Mouse (Mus musculus): Measurements from ENCODE around the gene Crisp2. TPM values are rescaled to one million over a fixed set of nuclear protein-coding genes. Genes with fewer than 3 reads are reported as not detected.
"Not testable (repeated sequence)": the region's sequence is repeated elsewhere in the genome, so short reads cannot be mapped to it uniquely, and the experiment has no call there.

The Crisp2 gene
- polyA plus RNA-seq, 1 experiment from 2014 or later: not detected

DNA sequence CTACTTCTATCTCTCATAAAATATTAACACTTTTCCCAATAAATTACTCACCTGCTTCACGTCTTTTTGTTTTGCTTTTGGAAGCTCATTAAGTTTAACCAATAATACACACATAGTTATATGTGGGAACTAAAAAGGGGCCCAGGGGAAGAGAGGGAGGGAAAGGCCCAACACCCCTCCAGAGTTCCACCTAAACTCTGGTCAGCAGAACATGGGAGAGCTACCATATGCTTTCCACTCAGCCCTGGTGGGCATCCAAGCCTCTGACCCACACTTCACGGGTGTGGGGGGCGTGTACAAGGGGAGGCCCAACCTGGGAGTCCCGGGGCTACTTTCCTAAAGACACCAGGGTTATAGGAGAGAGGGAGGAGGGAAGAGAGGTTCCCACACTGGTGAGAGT, 75.1 kb downstream of the Crisp2 start:
- no peak for ATAC-seq (ENCODE audit: low read depth)
- no peak overlapping the region for H3K4me3 ChIP-seq (ENCODE audit: low read length)
- no peak overlapping the region for H3K4me2 ChIP-seq (ENCODE audit: low read depth, low read length)
- no peak overlapping the region for H3K9ac ChIP-seq (ENCODE audit: low read length)
- H3K9me3 ChIP-seq (ENCODE audit: control insufficient read depth, low read length): no peaks in the 10 kb centered on the region
- whole genome bisulfite sequencing: 54% methylated on average over 4 of the region's 4 CpGs
- H3K27me3 ChIP-seq (ENCODE audit: control insufficient read depth, insufficient read depth, low read depth, low read length): no peaks in the 10 kb centered on the region
- H3K27ac ChIP-seq (ENCODE audit: low read length): no peak overlapping the region
- no peaks in the 10 kb centered on the region for H3K36me3 ChIP-seq (ENCODE audit: control insufficient read depth, insufficient read depth, low read length)
- no peaks in the 10 kb centered on the region for H3K4me1 ChIP-seq (replicated peaks; ENCODE audit: control insufficient read depth, insufficient read depth, low read length)

DNA sequence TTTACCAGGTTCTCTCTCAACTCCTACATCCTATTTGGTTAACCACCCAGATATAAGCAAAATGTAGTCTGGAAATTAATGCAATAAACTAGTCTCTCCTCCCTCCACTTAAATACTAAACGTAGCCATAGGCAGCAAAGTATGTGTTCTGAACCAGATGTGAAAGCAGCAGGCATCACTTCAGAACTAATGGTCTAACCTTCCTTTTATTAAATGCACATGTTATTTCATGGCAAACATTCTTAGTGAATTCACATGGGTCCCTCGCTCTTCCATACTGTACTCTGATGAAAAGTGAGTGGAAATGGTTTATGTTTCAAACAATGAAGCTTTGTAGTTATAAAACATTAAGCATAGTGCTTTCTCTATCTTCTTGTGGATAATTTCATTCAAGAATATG, 75.5 kb downstream of the Crisp2 start:
- WGBS: 52% methylated on average over 2 of the region's 2 CpGs
- no peak overlapping the region for H3K4me2 ChIP-seq (ENCODE audit: low read depth, low read length)
- ATAC-seq (ENCODE audit: low read depth): no peak

GRCm38 (mm10) chr17:40726820-40727219, 80.0 kb downstream of the Crisp2 start, which contains the start of gene Esp1:
TSS of gene Esp1 (plus strand) at chr17:40727120.
- Histone ChIP-seq H3K4me3 (ENCODE audit: low read length) (no peak within 1 kb of the TSS), H3K27me3 (ENCODE audit: control insufficient read depth, insufficient read depth, low read depth, low read length) (no peaks in the 10 kb centered on the region), H3K27ac (ENCODE audit: low read length) (no peak within 1 kb of the TSS), H3K9me3 (ENCODE audit: control insufficient read depth, low read length) (no peaks in the 10 kb centered on the region), H3K9ac (ENCODE audit: low read length) (no peak within 1 kb of the TSS), H3K36me3 (ENCODE audit: control insufficient read depth, insufficient read depth, low read length) (no peaks in the 10 kb centered on the region), H3K4me2 (ENCODE audit: low read depth, low read length) (no peak within 1 kb of the TSS), H3K4me1 (replicated peaks; ENCODE audit: control insufficient read depth, insufficient read depth, low read length) (no peaks in the 10 kb centered on the region)
- WGBS: 71% methylated on average over 2 of the region's 2 CpGs
- no peak for ATAC-seq (ENCODE audit: low read depth)

More for the DNA sequence above, 75.5 kb downstream of the Crisp2 start:
- Histone ChIP-seq H3K4me1 (replicated peaks; ENCODE audit: control insufficient read depth, insufficient read depth, low read length) (no peaks in the 10 kb centered on the region), H3K36me3 (ENCODE audit: control insufficient read depth, insufficient read depth, low read length) (no peaks in the 10 kb centered on the region), H3K9me3 (ENCODE audit: control insufficient read depth, low read length) (no peaks in the 10 kb centered on the region), H3K9ac (ENCODE audit: low read length) (no peak overlapping the region), H3K27me3 (ENCODE audit: control insufficient read depth, insufficient read depth, low read depth, low read length) (no peaks in the 10 kb centered on the region), H3K4me3 (ENCODE audit: low read length) (no peak overlapping the region), H3K27ac (ENCODE audit: low read length) (no peak overlapping the region)

GRCm38 (mm10) chr17:40717055-40717454, 89.7 kb downstream of the Crisp2 start:
- not testable (repeated sequence) for H3K9me3 ChIP-seq (ENCODE audit: control insufficient read depth, low read length); H3K27ac ChIP-seq (ENCODE audit: low read length); ATAC-seq (ENCODE audit: low read depth); H3K4me2 ChIP-seq (ENCODE audit: low read depth, low read length); H3K4me1 ChIP-seq (replicated peaks; ENCODE audit: control insufficient read depth, insufficient read depth, low read length); H3K27me3 ChIP-seq (ENCODE audit: control insufficient read depth, insufficient read depth, low read depth, low read length); H3K36me3 ChIP-seq (ENCODE audit: control insufficient read depth, insufficient read depth, low read length); H3K4me3 ChIP-seq (ENCODE audit: low read length); H3K9ac ChIP-seq (ENCODE audit: low read length)

DNA sequence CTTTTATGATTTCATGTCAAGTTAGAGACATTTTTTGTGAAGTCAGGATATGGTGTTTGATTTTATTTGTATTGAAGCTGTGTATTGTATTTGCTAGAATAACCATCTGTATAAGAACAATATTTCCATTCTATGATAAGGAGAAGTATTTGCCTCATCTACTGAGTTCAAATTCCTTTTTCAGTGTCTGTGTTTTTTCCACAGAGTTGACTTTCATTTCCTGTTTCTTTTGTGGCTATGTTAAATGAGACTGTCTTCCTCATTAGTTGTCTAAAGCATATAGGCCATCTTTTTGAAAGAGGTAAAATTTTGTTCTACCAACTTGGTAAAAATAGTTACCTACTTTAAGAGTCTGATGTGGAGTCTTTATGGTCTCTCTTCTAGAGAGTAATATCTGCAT, 90.5 kb downstream of the Crisp2 start:
- Histone ChIP-seq H3K4me2 (ENCODE audit: low read depth, low read length) (no peak overlapping the region), H3K36me3 (ENCODE audit: control insufficient read depth, insufficient read depth, low read length) (no peaks in the 10 kb centered on the region), H3K27me3 (ENCODE audit: control insufficient read depth, insufficient read depth, low read depth, low read length) (no peaks in the 10 kb centered on the region), H3K4me3 (ENCODE audit: low read length) (no peak overlapping the region), H3K9ac (ENCODE audit: low read length) (no peak overlapping the region), H3K27ac (ENCODE audit: low read length) (no peak overlapping the region), H3K9me3 (ENCODE audit: control insufficient read depth, low read length) (no peaks in the 10 kb centered on the region), H3K4me1 (replicated peaks; ENCODE audit: control insufficient read depth, insufficient read depth, low read length) (no peaks in the 10 kb centered on the region)
- no peak for ATAC-seq (ENCODE audit: low read depth)

Other genes starting within 250 kb of the Crisp2 start
- not detected in 2 replicates for gene Esp6, start 245.5 kb downstream of the Crisp2 start, polyA plus RNA-seq (2015; fragmentation: Nextera tagmentation; extraction: Ambion mirVana)
- not detected in 2 replicates for gene Esp4, start 208.4 kb downstream of the Crisp2 start, polyA plus RNA-seq (2015; fragmentation: Nextera tagmentation; extraction: Ambion mirVana)
- not detected in 2 replicates for gene Esp3, start 174.9 kb downstream of the Crisp2 start, polyA plus RNA-seq (2015; fragmentation: Nextera tagmentation; extraction: Ambion mirVana)
- not detected in 2 replicates for gene Esp1, start 79.9 kb downstream of the Crisp2 start, polyA plus RNA-seq (2015; fragmentation: Nextera tagmentation; extraction: Ambion mirVana)
- gene Rhag, start 4.1 kb upstream of the Crisp2 start, polyA plus RNA-seq (2015; fragmentation: Nextera tagmentation; extraction: Ambion mirVana): 0.83 and 2.2 TPM in 2 replicates
- 3.8 and 4.1 TPM in 2 replicates for gene 9130008F23Rik, start 73.6 kb upstream of the Crisp2 start, polyA plus RNA-seq (2015; fragmentation: Nextera tagmentation; extraction: Ambion mirVana)
- gene Glyatl3, start 107.3 kb upstream of the Crisp2 start, polyA plus RNA-seq (2015; fragmentation: Nextera tagmentation; extraction: Ambion mirVana): not detected in 2 replicates
- 40.1 and 40.6 TPM in 2 replicates for gene Mut, start 127.7 kb upstream of the Crisp2 start, polyA plus RNA-seq (2015; fragmentation: Nextera tagmentation; extraction: Ambion mirVana)
- 29.9 and 33.1 TPM in 2 replicates for gene Cenpq, start 128.0 kb upstream of the Crisp2 start, polyA plus RNA-seq (2015; fragmentation: Nextera tagmentation; extraction: Ambion mirVana)